Mouse (Mus musculus): Measurements from ENCODE around the gene Nsun5. TPM values are rescaled to one million over a fixed set of nuclear protein-coding genes. Genes with fewer than 3 reads are reported as not detected.
A peak's percentile ranks its signal among the peaks of the same experiment; 100 is the strongest.

The Nsun5 gene
- total RNA-seq, 2 experiments from 2014 or later, result 12.4 to 14.2 TPM

DNA sequence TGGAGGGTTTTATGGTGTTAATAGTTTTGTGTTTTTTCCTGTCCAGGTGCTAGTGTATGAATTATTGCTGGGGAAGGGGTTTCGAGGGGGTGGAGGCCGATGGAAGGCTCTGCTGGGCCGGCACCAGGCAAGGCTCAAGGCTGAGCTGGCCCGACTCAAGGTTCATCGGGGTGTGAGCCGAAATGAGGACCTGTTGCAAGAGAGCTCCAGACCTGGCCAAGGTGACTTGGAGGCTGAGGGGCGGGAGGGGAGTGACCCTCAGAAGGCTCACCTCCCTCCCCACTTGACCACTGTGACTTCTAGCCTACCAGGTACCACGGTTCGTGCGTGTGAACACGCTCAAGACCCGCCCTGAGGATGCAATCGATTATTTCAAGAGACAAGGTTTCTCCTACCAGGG, 1.4 kb downstream of the Nsun5 start:
- DNase-seq (ENCODE audit: low spot score in 2 of 2), result no peak

DNA sequence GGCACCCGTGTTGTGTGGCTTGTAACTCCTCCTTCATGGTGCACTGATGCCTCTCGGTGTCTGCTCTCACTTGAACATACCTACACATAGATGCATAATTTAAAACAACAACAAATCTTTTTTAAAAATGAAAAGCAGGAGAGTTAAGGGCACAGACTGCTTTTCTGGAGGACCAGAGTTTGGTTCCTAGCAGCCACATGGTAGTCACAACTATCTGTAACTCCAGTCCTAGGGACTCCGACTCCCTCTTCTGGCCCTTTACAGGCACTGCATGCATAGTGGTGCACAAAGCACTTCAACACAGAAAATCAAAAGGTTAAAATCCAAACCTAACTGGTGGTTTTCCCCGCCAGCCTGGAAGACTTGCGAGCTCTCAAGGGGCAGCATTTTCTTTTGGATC, 3.8 kb downstream of the Nsun5 start:
- no peak for DNase-seq (ENCODE audit: low spot score in 2 of 2)

DNA sequence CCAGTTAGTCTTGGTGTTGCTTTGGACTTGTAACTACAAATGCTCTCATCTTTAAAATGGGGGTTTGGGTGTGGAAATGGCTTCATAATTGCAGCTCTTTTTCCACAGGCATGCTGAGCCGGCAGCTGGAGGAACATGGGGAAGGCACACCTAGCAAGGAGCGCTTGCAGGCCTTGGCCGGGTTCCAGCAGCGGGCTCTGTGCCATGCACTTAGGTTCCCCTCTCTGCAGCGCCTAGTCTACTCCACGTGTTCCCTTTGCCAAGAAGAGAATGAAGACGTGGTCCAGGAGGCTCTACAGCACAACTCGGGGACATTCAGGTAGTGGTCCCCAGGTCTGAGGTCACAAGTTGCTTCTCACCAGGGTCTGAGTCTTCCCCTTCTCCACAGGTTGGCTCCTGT, 5.4 kb downstream of the Nsun5 start:
- no peak for DNase-seq (ENCODE audit: low spot score in 2 of 2)

DNA sequence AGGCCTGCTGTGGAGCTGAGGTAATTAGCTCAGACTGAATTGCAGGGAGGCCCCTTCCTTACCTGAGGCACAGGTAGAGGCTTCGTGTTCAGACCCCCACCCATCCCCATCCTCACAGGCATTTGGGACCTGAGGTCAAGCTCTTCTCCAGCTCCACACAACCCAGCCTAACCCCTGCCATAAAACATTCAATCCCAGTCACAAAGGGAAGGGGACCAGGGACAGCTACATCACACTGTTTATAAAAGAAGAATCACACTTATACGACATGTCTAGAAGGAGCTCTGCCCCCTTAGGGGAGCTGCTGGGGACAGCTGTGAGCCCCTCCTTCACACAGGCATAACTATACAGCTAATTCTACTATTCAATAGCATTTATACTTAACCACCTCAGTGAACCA, 6.6 kb downstream of the Nsun5 start:
- no peak for DNase-seq (ENCODE audit: low spot score in 2 of 2)

DNA sequence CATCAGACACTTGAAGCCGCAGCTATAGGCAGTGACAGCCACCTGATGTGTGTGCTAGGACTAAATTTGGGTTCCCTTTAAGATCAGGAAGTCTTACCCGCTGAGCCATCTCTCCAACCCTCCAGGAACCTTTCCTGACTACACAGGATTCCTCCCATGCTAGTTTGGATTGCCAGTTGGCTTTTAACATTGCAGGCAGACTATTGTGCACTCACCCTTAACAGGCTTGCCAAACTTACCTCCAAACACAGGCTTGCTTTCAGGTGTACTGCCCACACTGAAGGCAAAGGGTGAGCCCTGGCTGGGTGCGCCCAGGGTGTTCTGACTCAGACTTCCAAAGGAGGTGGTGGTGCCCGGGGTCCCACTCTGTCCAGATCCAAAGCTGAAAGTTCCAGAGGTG, 10.9 kb downstream of the Nsun5 start:
- DNase-seq (ENCODE audit: low spot score in 2 of 2), result no peak

DNA sequence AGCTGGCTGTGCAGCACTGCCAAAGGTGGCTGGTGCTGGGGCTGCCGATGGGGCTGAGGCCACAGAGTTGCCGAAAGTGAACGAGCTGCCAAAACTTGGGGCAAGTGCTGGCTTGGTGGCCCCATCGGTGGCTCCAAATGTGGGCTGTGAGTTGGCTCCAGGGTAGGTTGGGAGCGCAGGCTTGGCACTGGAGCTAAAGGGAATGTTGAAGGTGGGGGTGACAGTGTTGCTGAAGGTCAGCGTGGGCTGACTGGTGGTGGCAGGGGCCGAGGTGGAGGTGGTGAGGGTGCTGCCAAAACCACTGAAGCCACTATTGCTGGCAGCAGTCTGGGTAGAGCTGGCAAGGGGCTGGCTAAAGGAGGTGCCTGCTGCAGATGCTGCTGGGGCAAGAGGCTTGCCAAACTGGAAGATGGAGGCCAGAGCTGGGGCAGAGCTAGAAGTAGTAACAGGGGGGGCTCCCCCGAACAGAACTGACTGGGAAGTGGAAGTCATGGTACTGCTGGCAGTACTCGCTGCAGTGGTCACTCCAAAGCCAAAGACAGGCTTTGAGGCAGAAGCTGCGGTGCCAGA, 11.7 kb downstream of the Nsun5 start:
- DNase-seq (ENCODE audit: low spot score in 2 of 2), result no peak

DNA sequence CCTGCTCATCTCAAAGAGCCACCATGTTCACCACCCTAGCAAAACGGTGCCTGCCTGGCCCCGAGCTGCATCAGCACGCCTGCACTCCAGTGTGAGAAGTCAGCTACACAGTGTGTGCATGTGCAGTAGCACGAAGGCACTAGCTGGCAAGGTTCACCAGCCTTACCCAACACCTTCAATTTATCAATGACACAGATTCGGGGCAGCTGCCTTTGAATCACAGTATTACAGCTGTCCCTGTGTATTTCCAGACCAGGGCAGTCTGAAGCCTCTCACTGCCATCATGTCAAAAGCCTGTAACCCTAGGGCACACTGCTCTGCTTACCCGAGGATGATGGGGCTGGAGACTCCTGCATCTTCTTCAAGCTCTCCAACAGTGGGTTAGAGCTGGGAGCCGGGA, 13.0 kb downstream of the Nsun5 start:
- no peak for DNase-seq (ENCODE audit: low spot score in 2 of 2)

DNA sequence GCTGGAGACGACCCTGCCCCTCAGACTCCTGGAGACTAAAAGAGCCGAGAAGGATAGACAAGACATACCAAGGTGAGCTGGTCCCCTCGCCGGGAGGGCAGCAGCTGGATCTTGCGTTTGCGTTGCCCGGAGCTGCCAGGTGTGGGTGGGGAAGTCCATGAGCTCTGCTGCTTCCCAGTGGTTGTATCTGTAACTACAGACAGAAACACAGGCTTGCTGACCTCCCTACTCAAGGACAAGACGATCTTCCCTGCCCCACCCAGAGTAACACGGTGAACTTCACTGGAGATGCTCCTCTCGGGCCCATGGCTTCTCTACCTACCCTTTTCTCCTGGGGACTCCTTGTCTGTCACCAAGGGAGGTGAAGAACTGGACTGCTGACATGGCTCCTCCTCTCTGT, 14.0 kb downstream of the Nsun5 start:
- no peak for DNase-seq (ENCODE audit: low spot score in 2 of 2)

DNA sequence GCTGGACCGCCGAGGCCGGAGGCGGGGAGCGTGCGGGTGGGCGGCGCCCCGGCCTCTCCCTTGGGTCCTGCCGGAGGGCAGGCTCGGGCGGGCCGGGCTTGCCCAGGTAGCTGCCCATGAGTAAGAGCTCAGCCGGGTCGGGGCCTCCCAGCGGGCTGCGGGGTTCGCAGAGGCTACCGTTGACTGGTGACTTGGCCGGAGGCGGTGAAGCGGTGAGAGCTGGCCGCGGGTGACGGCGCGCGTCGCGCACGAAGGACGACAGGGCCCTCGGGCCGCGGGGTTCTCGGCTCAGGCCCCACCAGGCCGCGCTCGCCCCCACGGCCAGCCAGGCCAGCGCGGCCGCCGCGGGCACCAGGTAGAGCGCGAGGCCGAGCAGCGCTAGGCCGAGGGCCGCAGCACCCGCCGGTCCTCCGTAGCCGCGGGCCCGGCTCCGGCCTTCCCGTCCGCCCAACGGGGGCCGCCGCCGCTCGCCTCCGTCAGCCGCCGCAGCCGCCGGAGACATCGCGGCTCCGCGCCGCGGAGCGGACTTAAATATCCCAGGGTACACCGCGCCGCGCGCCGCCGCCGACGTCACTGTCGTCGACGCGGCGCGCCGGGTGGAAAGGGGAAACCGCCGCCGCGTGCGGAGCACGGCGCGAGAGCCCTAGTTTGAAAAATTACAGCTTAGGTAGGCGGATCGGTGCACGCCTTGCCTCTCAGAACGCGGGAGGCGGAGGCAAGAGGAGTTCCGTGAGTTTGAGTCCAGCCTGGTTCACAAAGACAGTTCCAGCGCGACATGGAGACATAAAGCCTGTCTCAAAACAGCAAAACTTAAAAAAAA, 24.5 kb downstream of the Nsun5 start, which contains the start of gene Pom121:
Gene Pom121, minus strand, starts transcription at position 543 of the 820 bp plus-strand sequence.
- peak; percentile 63 to 85 for DNase-seq (ENCODE audit: low spot score in 2 of 2)

DNA sequence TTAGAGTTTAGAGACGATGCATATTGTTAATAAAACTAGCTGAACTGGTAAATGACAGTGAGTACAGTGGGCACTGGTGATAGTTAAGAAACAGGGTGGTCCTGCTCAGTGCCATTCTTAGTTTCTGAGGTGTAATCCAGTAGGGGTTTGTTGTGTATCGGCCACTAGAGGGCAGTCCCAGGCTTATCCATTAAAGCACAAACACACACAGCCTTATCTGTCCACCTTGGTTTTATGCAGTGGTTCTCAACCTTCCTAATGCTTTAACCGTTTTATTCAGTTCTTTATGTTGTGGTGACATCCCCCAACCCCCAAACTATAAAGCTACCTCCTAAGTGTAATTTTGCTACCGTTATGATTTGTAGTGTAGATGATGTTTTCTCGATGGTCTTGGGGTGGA, 26.1 kb downstream of the Nsun5 start:
- no peak for DNase-seq (ENCODE audit: low spot score in 2 of 2)

DNA sequence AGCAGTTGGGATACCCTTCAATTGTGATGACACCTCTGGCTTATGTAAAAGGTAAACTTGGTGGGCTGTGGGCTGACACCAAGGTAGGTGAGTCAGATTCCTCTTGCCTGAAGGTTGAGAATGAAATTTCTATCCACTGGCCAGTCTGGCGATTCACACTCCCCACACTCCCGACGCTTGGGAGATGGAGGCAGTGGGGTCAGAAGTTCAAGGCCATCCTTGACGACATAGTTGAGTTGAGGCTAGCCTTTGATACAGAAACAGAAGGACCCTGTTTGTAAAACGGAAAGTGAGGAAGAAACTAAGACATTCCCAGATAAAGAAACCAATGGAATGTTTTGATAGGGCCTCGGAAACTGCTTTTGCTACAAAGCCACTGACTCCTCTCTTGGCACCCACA, 29.6 kb downstream of the Nsun5 start:
- DNase-seq (ENCODE audit: low spot score in 2 of 2), result no peak

DNA sequence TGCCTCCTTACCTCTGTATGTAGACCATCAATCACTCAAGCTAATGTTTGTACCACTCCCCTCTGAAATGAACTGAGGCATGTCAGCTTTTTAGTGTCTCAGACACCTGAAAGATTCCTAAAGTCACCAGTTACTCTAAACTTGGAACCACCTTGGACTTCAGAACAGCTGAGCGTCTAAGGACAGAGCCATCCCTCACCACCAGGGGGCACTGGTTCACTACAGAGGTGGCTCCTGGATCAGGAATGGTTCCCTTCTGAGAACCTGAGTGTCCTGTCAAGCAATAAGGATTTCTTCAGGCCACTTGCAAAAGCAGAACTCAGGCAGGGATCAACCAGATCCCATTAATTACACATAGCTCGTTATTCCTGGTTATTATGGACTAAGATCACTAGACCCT, 30.5 kb downstream of the Nsun5 start:
- peak; percentile 59 to 83 for DNase-seq (ENCODE audit: low spot score in 2 of 2)

DNA sequence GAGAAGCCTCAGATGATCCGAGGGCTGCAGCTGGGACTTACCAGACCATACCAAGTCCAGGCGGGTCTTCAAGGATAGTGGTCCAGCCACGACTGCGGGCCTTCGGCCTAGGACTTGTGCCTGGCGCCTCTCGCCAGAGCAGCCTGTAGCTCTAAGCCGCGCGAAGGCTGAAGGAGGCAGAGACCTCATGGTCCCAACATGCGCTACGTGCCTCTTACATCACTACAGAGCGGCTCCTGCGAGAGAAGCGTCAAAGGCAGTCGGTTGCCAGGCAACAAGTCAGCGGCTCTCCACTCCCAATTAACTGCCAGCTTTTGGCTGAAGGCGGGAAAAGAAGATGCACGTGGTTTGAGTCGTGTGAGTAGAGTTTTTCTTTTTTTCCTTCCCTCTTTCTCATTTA, 34.9 kb downstream of the Nsun5 start:
- no peak for DNase-seq (ENCODE audit: low spot score in 2 of 2)

DNA sequence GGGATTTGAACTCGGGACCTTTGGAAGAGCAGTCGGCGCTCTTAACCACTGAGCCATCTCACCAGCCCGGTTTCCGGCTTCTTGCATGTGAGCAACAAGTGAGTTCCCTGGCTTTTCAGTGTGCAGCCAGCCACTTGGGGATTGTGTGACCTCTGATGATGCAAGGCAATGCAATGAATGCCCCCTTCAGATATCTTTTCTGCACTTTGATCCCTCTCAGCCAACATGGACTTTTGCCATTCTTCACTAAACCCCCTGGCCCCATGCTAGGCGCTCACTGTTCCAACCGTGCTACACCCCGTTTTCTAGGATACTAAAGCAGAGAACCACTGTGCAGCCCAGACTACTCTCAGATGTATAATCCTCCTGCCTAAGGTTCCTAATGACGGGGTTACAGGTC, 35.7 kb downstream of the Nsun5 start:
- DNase-seq (ENCODE audit: low spot score in 2 of 2), result no peak

DNA sequence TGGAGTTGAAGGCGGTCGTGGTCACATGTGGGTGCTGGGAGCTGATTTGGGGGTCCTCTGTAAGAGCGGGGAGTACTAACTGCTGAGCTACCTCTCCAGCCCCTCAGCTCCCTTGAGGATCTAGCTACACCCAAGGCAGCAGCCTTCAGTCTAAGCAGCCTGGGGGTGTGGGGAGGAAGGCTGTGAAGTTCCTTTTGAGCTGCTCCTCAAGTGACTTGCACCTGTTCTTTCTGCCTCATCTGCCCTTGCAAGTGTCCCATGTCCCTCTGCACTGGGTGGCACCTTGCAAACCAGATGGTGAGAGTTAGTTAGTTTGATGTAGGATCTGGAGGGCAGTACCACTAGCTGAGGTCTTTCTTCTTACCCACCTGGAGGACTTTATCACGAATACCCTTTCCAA, 38.4 kb downstream of the Nsun5 start:
- no peak for DNase-seq (ENCODE audit: low spot score in 2 of 2)

DNA sequence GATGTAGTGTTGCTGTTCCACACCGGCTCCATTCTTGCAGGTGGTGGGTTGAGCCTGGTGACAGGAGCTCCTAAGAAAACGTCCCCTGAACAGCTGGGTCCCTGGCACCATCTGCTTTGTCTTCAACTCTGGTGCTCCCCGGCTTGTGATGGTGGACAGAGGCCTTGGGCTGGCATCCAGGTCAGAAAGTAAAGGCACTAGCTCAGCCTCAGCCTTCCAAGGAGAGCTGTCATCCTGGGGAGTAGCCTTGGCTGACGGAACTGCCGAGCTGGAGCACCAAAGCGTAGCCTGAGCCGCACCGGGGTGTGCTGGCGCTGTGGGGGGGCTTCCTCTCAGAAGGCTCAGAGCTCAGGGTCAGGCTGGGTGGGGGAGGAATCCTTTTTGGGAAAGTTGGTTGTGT, 40.5 kb downstream of the Nsun5 start:
- DNase-seq (ENCODE audit: low spot score in 2 of 2), result no peak

Small RNAs within 50 kb of the gene (microRNA-seq; reads per million reads assigned to microRNA genes)
- gene Mir7033, result 0.85 reads per million

Other genes with a start within 250 kb of the Nsun5 start
- gene Tbl2, start 220.3 kb upstream of the Nsun5 start, total RNA-seq (2021), result 10 to 100 TPM; 18.3 to 22.2 TPM
- gene Bcl7b, start 201.7 kb upstream of the Nsun5 start, total RNA-seq (2021), result 10 to 100 TPM; 27.3 to 28.0 TPM
- gene Baz1b, start 182.7 kb upstream of the Nsun5 start, total RNA-seq (2021), result 10 to 100 TPM; 59.4 to 63.6 TPM
- gene Fzd9, start 118.7 kb upstream of the Nsun5 start, total RNA-seq (2021), result 10 to 100 TPM; 16.0 to 20.2 TPM
- under 1 TPM; 0.32 to 0.36 TPM for gene Fkbp6, start 19.9 kb upstream of the Nsun5 start, total RNA-seq (2021)
- gene Trim50, start 16.7 kb upstream of the Nsun5 start, total RNA-seq (2021), result not detected
- gene Pom121, start 24.6 kb downstream of the Nsun5 start, total RNA-seq (2021), result 10 to 100 TPM; 22.1 to 23.6 TPM
- 100 to 1,000 TPM; 125 to 128 TPM for gene Hip1, start 175.2 kb downstream of the Nsun5 start, total RNA-seq (2021)
- gene Ccl26, start 193.6 kb downstream of the Nsun5 start, total RNA-seq (2021), result not detected
- gene Ccl24, start 203.1 kb downstream of the Nsun5 start, total RNA-seq (2021), result 1 to 10 TPM; 3.8 to 5.2 TPM